Mouse (Mus musculus): Measurements from ENCODE around the gene Smc3. TPM values are rescaled to one million over a fixed set of nuclear protein-coding genes. Genes with fewer than 3 reads are reported as not detected.

Gene Smc3
- polyA plus RNA-seq, 1 experiment from 2014 or later, result 38.5 TPM

GRCm38 (mm10) chr19:53682427-53682826 is 82.2 kb downstream of the Smc3 start:
- Histone ChIP-seq H3K9ac (ENCODE audit: low read length) (peak overlapping the region; percentile 71), H3K9me3 (ENCODE audit: control insufficient read depth, low read length) (no peaks in the 10 kb centered on the region), H3K36me3 (ENCODE audit: control insufficient read depth, insufficient read depth, low read length) (no peaks in the 10 kb centered on the region), H3K4me3 (ENCODE audit: control insufficient read depth in 1 of 2, insufficient read depth in 1 of 2, low read depth in 1 of 2, low read length in 2 of 2) (peak overlapping the region in 1 of 2 experiments; percentile 29; a peak in 1 of 4 replicates), H3K27ac (replicated peaks in 1 of 2; ENCODE audit: control insufficient read depth in 1 of 2, insufficient read depth in 1 of 2, low read depth in 2 of 2, low read length in 2 of 2) (peak overlapping the region; percentile 36 to 59), H3K27me3 (ENCODE audit: control insufficient read depth, insufficient read depth, low read length) (no peaks in the 10 kb centered on the region), H3K4me1 (ENCODE audit: control insufficient read depth in 2 of 2, insufficient read depth in 2 of 2, low read length in 2 of 2) (peaks cover 13 to 40% of the 10 kb centered on the region in 2 experiments), H3K4me2 (ENCODE audit: low read length) (peak overlapping the region; percentile 86)
- 21% methylated on average over 8 of the region's 8 CpGs for WGBS
- no peak for ATAC-seq (ENCODE audit: insufficient number of reproducible peaks, insufficient read depth, low FRiP score, low read depth)

GRCm38 (mm10) chr19:53687592-53687991 is 87.4 kb downstream of the Smc3 start:
- peak; percentile 75; the same call in 1 of the 2 replicates for ATAC-seq (ENCODE audit: insufficient number of reproducible peaks, insufficient read depth, low FRiP score, low read depth)
- Histone ChIP-seq H3K9me3 (ENCODE audit: control insufficient read depth, low read length) (no peaks in the 10 kb centered on the region), H3K4me1 (ENCODE audit: control insufficient read depth in 2 of 2, insufficient read depth in 2 of 2, low read length in 2 of 2) (peaks cover 14 to 38% of the 10 kb centered on the region in 2 experiments), H3K27ac (replicated peaks in 1 of 2; ENCODE audit: control insufficient read depth in 1 of 2, insufficient read depth in 1 of 2, low read depth in 2 of 2, low read length in 2 of 2) (peak overlapping the region; percentile 53 to 75), H3K4me3 (ENCODE audit: control insufficient read depth in 1 of 2, insufficient read depth in 1 of 2, low read depth in 1 of 2, low read length in 2 of 2) (no peak overlapping the region), H3K4me2 (ENCODE audit: low read length) (peak overlapping the region; percentile 8; the same call in 1 of the 2 replicates), H3K9ac (ENCODE audit: low read length) (0 out of 2 replicates have a peak overlapping the region, but pooled peaks have one; percentile 16), H3K36me3 (ENCODE audit: control insufficient read depth, insufficient read depth, low read length) (0 out of 2 replicates have a peak, but pooled peaks cover 6% of the 10 kb centered on the region), H3K27me3 (ENCODE audit: control insufficient read depth, insufficient read depth, low read length) (no peaks in the 10 kb centered on the region)
- 42% methylated on average over 5 of the region's 5 CpGs for WGBS

GRCm38 (mm10) chr19:53690816-53691215 is 90.6 kb downstream of the Smc3 start:
- H3K36me3 ChIP-seq (ENCODE audit: control insufficient read depth, insufficient read depth, low read length), result 0 out of 2 replicates have a peak, but pooled peaks cover 6% of the 10 kb centered on the region
- H3K9me3 ChIP-seq (ENCODE audit: control insufficient read depth, low read length), result no peaks in the 10 kb centered on the region
- no peaks in the 10 kb centered on the region for H3K27me3 ChIP-seq (ENCODE audit: control insufficient read depth, insufficient read depth, low read length)
- no peak for ATAC-seq (ENCODE audit: insufficient number of reproducible peaks, insufficient read depth, low FRiP score, low read depth)
- peak overlapping the region in 1 of 2 experiments; percentile 25; a peak in 1 of 4 replicates for H3K27ac ChIP-seq (replicated peaks in 1 of 2; ENCODE audit: control insufficient read depth in 1 of 2, insufficient read depth in 1 of 2, low read depth in 2 of 2, low read length in 2 of 2)
- H3K4me2 ChIP-seq (ENCODE audit: low read length), result no peak overlapping the region
- 70% methylated on average over 10 of the region's 10 CpGs for WGBS
- H3K4me1 ChIP-seq (ENCODE audit: control insufficient read depth in 2 of 2, insufficient read depth in 2 of 2, low read length in 2 of 2), result peaks cover 12 to 33% of the 10 kb centered on the region in 2 experiments
- no peak overlapping the region for H3K9ac ChIP-seq (ENCODE audit: low read length)
- no peak overlapping the region for H3K4me3 ChIP-seq (ENCODE audit: control insufficient read depth in 1 of 2, insufficient read depth in 1 of 2, low read depth in 1 of 2, low read length in 2 of 2)

DNA sequence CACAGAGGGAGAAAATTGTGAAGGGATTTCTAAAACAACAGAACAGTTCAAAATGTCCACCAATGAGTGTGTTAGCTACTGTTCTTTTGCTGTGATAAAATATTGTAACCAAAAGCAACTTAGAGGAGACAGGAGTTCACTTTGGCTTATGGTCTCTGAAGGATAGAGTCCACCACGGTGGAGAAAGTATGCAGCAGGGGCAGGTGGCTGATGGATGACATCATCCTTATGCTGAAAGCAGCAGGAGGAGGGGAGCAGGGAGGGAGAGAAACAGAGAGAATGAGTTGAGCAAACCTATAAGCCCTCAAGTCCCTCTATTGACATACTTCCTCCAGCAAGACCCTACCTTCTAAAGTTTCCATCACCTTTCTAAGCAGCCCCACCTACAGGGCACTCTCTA is 93.8 kb downstream of the Smc3 start:
- no peak overlapping the region for H3K4me3 ChIP-seq (ENCODE audit: control insufficient read depth in 1 of 2, insufficient read depth in 1 of 2, low read depth in 1 of 2, low read length in 2 of 2)
- no peak overlapping the region for H3K4me2 ChIP-seq (ENCODE audit: low read length)
- no peaks in the 10 kb centered on the region for H3K9me3 ChIP-seq (ENCODE audit: control insufficient read depth, low read length)
- H3K36me3 ChIP-seq (ENCODE audit: control insufficient read depth, insufficient read depth, low read length), result 0 out of 2 replicates have a peak, but pooled peaks cover under 1% of the 10 kb centered on the region
- H3K27me3 ChIP-seq (ENCODE audit: control insufficient read depth, insufficient read depth, low read length), result no peaks in the 10 kb centered on the region
- WGBS, result 3% methylated on average over 1 of the region's 1 CpGs
- peaks cover 24 to 37% of the 10 kb centered on the region in 2 experiments for H3K4me1 ChIP-seq (ENCODE audit: control insufficient read depth in 2 of 2, insufficient read depth in 2 of 2, low read length in 2 of 2)
- peak overlapping the region; percentile 19 to 52; a peak in 1 of 4 replicates for H3K27ac ChIP-seq (replicated peaks in 1 of 2; ENCODE audit: control insufficient read depth in 1 of 2, insufficient read depth in 1 of 2, low read depth in 2 of 2, low read length in 2 of 2)
- H3K9ac ChIP-seq (ENCODE audit: low read length), result no peak overlapping the region
- ATAC-seq (ENCODE audit: insufficient number of reproducible peaks, insufficient read depth, low FRiP score, low read depth), result no peak

Other genes starting within 250 kb of the Smc3 start
- gene Gm10197, start 228.6 kb upstream of the Smc3 start, polyA plus RNA-seq (2014; fragmentation: Nextera tagmentation; extraction: Ambion mirVana), result not detected in 2 replicates
- 31.5 and 32.7 TPM in 2 replicates for gene Smndc1, start 209.8 kb upstream of the Smc3 start, polyA plus RNA-seq (2014; fragmentation: Nextera tagmentation; extraction: Ambion mirVana)
- gene Dusp5, start 71.3 kb upstream of the Smc3 start, polyA plus RNA-seq (2014; fragmentation: Nextera tagmentation; extraction: Ambion mirVana), result 6.7 and 7.4 TPM in 2 replicates
- gene Nutf2-ps1, start 11.3 kb upstream of the Smc3 start, polyA plus RNA-seq (2014; fragmentation: Nextera tagmentation; extraction: Ambion mirVana), result 276 and 280 TPM in 2 replicates
- 52.0 and 55.2 TPM in 2 replicates for gene Rbm20, start 76.9 kb downstream of the Smc3 start, polyA plus RNA-seq (2014; fragmentation: Nextera tagmentation; extraction: Ambion mirVana)